Mouse (Mus musculus): ENCODE results near the gene Nfe2l2. TPM values are rescaled to one million over a fixed set of nuclear protein-coding genes. Genes with fewer than 3 reads are reported as not detected.
"Not testable (repeated sequence)": the region's sequence is repeated elsewhere in the genome, so short reads cannot be mapped to it uniquely, and the experiment has no call there.

Nfe2l2 gene
- total RNA-seq, 1 experiment from 2014 or later, result 81.7 TPM

GRCm38 (mm10) chr2:75716046-75717016 is 11.9 kb upstream of the Nfe2l2 start:
- no peak for ATAC-seq (replicated peaks; ENCODE audit: low read depth, poor library complexity, severe bottlenecking)

GRCm38 (mm10) chr2:75714766-75715165 is 10.3 kb upstream of the Nfe2l2 start:
- ATAC-seq (replicated peaks; ENCODE audit: low read depth, poor library complexity, severe bottlenecking), result no peak

GRCm38 (mm10) chr2:75713083-75713482 is 8.6 kb upstream of the Nfe2l2 start:
- no peak for ATAC-seq (replicated peaks; ENCODE audit: low read depth, poor library complexity, severe bottlenecking)

GRCm38 (mm10) chr2:75707420-75707819 is 3.0 kb upstream of the Nfe2l2 start:
- no peak for ATAC-seq (replicated peaks; ENCODE audit: low read depth, poor library complexity, severe bottlenecking)

DNA sequence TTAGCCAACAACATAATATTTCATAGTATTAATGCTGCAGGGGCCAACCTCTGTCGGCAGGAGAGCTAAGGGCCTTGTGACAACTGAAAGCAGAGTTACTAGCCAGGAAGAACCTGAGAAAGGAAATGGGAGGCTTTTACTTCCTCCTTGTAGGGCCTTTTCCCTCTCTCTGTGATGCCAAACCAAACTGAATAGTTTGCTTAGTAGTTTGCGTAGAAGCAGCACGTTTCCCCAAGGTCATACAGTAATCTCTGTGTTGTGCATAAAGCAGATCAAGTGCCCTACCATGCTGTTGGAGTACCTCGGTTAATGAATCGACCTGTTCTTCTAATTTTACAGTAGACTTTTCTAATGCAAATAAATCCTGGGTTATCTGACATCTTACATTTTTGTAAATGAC is 2.0 kb upstream of the Nfe2l2 start:
- no peak for ATAC-seq (replicated peaks; ENCODE audit: low read depth, poor library complexity, severe bottlenecking)

- ATAC-seq (replicated peaks; ENCODE audit: low read depth, poor library complexity, severe bottlenecking), result no peak
Observed at GRCm38 (mm10) chr2:75705162-75705752, 816 bp upstream of the Nfe2l2 start.

GRCm38 (mm10) chr2:75703375-75704181 is 863 bp downstream of the Nfe2l2 start:
- ATAC-seq (replicated peaks; ENCODE audit: low read depth, poor library complexity, severe bottlenecking), result peak; percentile 27

DNA sequence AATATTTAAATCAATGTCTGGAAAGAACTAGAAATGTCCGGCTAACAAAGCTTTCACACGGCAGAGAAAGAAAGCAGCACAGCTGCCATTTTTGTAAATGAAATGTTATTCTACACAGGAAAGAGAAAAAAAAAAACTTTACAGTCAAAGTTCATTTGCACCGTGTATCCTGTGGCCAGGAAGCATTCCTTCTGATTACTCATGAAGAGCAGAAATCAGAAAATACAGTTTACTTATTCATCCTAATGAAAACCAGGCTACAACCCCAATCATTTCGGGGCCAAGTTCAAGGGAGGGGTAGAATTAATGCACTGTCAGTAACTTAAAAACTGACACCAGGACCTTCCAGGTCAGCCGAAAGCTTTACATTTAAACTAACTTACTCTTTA is 1.9 kb downstream of the Nfe2l2 start:
- no peak for ATAC-seq (replicated peaks; ENCODE audit: low read depth, poor library complexity, severe bottlenecking)

GRCm38 (mm10) chr2:75701822-75702587 is 2.4 kb downstream of the Nfe2l2 start:
- ATAC-seq (replicated peaks; ENCODE audit: low read depth, poor library complexity, severe bottlenecking), result no peak

DNA sequence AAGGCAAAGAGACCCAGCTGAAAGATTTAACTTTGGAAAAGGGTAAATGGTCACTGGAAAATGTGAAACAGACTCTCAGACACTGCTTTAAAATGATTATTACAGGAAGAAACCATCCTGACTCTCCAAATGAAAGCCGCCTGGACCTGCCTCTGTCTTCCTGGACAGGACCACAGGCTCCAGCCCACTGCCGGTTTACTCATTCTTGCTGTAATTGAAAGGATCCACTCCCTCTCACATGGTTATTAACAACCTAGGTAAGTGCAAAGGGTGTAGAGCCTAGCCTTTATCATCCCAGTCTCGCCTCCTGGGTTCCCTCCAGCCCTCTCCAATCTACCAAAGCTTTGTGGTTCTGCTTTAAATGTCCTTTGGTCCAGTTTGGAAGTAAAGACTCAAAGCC is 3.2 kb downstream of the Nfe2l2 start:
- no peak for ATAC-seq (replicated peaks; ENCODE audit: low read depth, poor library complexity, severe bottlenecking)

DNA sequence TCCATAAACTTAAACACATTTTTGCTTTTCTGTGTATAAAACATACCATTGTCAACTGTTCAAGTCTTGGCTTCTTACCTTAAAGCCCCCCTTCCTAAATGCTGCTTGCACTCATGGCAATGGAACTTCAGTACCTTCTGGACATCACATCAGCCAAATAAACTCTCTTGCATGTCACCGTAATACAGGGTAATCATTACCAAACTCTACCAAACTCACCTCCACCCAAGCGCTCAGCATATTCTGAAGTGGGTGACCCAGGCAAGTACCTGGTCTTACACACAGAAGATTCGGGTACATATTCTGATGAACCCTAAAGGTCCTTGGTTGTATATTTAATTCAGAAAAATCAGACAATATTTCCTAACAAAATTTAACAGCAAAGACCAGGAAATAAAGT is 3.9 kb downstream of the Nfe2l2 start:
- ATAC-seq (replicated peaks; ENCODE audit: low read depth, poor library complexity, severe bottlenecking), result no peak

DNA sequence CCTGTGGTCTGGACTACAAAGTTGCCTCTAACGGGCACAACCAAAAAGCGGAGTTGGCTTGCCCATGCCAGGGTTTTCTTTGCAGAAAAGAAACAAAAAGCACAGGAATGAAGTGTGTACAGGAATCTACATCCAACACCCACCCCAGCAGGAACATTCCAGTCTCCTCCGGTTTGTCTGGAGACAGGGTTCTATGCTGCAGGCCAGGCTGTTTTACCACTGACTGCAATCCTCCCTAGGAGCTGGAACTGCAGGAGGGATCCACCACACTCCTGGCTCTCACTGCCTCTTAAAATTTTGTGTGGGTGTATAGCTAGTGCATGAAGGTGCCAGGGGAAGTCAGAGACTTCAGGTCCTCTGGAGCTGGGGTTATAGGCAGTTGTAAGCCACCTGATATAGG is 5.6 kb downstream of the Nfe2l2 start:
- no peak for ATAC-seq (replicated peaks; ENCODE audit: low read depth, poor library complexity, severe bottlenecking)

DNA sequence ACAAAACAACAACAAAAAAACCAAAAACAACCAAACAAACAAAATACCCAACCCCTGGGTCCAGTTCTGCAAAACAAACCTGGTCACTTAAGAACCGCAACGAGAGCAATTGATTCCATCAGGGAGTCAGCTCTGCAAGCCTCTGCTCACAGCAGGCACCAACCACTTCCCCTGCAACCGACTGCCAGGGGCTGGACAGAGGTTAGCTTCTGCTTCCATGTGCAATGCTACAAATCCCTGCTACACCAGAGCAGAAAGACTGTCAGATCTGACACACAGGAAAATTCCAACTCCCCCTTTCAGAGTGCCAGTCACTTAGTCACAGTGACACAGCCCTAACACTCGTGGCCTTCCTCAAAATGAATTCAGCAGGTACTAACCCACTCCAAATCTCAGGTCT is 6.4 kb downstream of the Nfe2l2 start:
- peak; percentile 72 for ATAC-seq (replicated peaks; ENCODE audit: low read depth, poor library complexity, severe bottlenecking)

GRCm38 (mm10) chr2:75697222-75697621 is 7.2 kb downstream of the Nfe2l2 start:
- ATAC-seq (replicated peaks; ENCODE audit: low read depth, poor library complexity, severe bottlenecking), result no peak

- peak; percentile 57 for ATAC-seq (replicated peaks; ENCODE audit: low read depth, poor library complexity, severe bottlenecking)
Observed at GRCm38 (mm10) chr2:75696371-75696770, 8.1 kb downstream of the Nfe2l2 start.

DNA sequence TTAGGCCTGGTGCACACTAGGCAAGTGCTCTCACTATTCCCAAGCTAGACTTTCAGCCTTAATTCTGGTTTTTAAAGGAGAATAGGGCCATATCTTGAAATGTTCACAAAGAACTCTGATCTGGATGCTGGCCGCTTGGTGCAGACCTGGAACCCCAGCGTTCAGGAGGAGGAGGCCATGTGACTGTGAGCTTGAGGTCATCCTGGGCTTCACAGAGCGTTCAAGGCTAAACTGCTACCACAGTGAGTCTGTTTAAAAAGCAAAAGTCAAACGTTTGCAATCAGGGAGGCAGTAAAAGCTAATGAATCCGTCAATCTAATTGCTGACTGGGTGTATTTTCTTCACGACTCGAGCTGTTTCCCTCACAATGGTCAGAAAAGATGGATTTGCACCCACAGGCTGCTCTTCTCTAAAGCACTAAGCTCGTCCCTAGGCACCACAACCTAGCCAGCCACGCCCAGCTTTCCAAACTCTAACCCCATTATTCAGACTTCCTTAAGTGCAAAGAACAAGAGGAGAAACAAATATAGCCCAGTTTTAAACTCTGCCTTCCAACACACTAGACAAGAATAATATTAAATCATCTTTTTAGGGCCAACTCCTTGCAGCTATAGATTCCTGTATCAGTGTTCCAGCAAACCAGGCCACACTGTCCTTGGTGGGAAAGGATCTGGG is 8.6 kb downstream of the Nfe2l2 start:
- ATAC-seq (replicated peaks; ENCODE audit: low read depth, poor library complexity, severe bottlenecking), result 0 out of 2 replicates have a peak, but pooled peaks have one; percentile 2

- ATAC-seq (replicated peaks; ENCODE audit: low read depth, poor library complexity, severe bottlenecking), result not testable (repeated sequence)
Observed at GRCm38 (mm10) chr2:75694926-75695325, 9.5 kb downstream of the Nfe2l2 start.

- ATAC-seq (replicated peaks; ENCODE audit: low read depth, poor library complexity, severe bottlenecking), result no peak
Observed at GRCm38 (mm10) chr2:75692369-75692768, 12.1 kb downstream of the Nfe2l2 start.

DNA sequence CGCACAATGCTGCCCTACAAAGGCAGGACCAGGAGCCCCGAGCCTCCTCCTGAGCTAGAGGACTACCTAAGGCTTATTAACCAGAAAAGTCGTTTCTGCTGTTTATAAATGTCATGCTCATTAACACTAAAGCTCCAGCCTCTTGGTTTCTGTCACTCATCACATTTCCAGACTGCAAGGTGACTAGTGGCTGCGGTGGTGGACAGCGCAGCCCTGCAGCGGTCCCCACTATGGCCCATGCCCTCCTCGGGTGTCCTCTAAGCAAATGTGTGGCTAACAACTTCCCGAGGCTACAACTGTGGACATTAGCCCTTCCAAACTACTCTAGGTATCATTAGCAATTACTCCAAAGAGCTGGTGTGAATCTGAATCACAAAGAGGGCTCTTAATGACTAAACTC is 13.1 kb downstream of the Nfe2l2 start:
- no peak for ATAC-seq (replicated peaks; ENCODE audit: low read depth, poor library complexity, severe bottlenecking)

All from common myeloid progenitor, adult 5-6 weeks (primary cell).